Mouse (Mus musculus): Measurements from ENCODE around the gene Farsa.
A peak's percentile ranks its signal among the peaks of the same experiment; 100 is the strongest.
"Not testable (repeated sequence)": the region's sequence is repeated elsewhere in the genome, so short reads cannot be mapped to it uniquely, and the experiment has no call there.

Gene Farsa

GRCm38 (mm10) chr8:84856864-84857441 lies at the start of gene Farsa:
Gene Farsa (plus strand): TSS chr8:84856989.
- peak; percentile 94 to 95 for DNase-seq

- DNase-seq, result no peak
Observed at GRCm38 (mm10) chr8:84809109-84809940, 47.5 kb upstream of the Farsa start.

GRCm38 (mm10) chr8:84809941-84810280 lies 46.9 kb upstream of the Farsa start:
- DNase-seq, result no peak

GRCm38 (mm10) chr8:84810896-84811295 lies 45.9 kb upstream of the Farsa start:
- peak; percentile 95 to 97 for DNase-seq

GRCm38 (mm10) chr8:84811303-84811702 lies 45.5 kb upstream of the Farsa start:
- DNase-seq, result no peak

- DNase-seq, result peak; percentile 77 to 86
Observed at GRCm38 (mm10) chr8:84813059-84813458, 43.7 kb upstream of the Farsa start.

GRCm38 (mm10) chr8:84813830-84814229 lies 43.0 kb upstream of the Farsa start:
- no peak for DNase-seq

GRCm38 (mm10) chr8:84814240-84814554 lies 42.6 kb upstream of the Farsa start:
- no peak for DNase-seq

GRCm38 (mm10) chr8:84814555-84815441 lies 42.0 kb upstream of the Farsa start:
- DNase-seq, result no peak

GRCm38 (mm10) chr8:84815547-84815946 lies 41.2 kb upstream of the Farsa start:
- peak; percentile 93 to 97 for DNase-seq

- no peak for DNase-seq
Observed at GRCm38 (mm10) chr8:84816117-84816516, 40.7 kb upstream of the Farsa start.

- DNase-seq, result no peak
Observed at GRCm38 (mm10) chr8:84822723-84823122, 34.1 kb upstream of the Farsa start, which contains the start of gene Dand5. Gene Dand5 (minus strand): TSS chr8:84822823.

GRCm38 (mm10) chr8:84823653-84824052 lies 33.1 kb upstream of the Farsa start:
- DNase-seq, result peak; percentile 70 to 73

- DNase-seq, result no peak
Observed at GRCm38 (mm10) chr8:84825636-84826035, 31.2 kb upstream of the Farsa start.

- DNase-seq, result not testable (repeated sequence)
Observed at GRCm38 (mm10) chr8:84826518-84826917, 30.3 kb upstream of the Farsa start.

- DNase-seq, result peak in 1 of 2 experiments; percentile 42
Observed at GRCm38 (mm10) chr8:84831490-84831889, 25.3 kb upstream of the Farsa start, which contains the start of gene Gadd45gip1. Gene Gadd45gip1 (plus strand): TSS chr8:84831522.

- DNase-seq, result peak; percentile 86
Observed at GRCm38 (mm10) chr8:84832034-84832717, 24.6 kb upstream of the Farsa start.

GRCm38 (mm10) chr8:84832759-84833742 lies 23.7 kb upstream of the Farsa start:
- no peak for DNase-seq

- no peak for DNase-seq
Observed at GRCm38 (mm10) chr8:84834002-84834865, 22.6 kb upstream of the Farsa start.

Measured in lung, postnatal 4 days (tissue).